Mouse (Mus musculus): Measurements from ENCODE around the gene Gramd4. TPM values are rescaled to one million over a fixed set of nuclear protein-coding genes. Genes with fewer than 3 reads are reported as not detected.

Gramd4 gene
- 41.2 and 44.4 TPM in 2 replicates for polyA plus RNA-seq (2012; ENCODE audit: low replicate concordance)

DNA sequence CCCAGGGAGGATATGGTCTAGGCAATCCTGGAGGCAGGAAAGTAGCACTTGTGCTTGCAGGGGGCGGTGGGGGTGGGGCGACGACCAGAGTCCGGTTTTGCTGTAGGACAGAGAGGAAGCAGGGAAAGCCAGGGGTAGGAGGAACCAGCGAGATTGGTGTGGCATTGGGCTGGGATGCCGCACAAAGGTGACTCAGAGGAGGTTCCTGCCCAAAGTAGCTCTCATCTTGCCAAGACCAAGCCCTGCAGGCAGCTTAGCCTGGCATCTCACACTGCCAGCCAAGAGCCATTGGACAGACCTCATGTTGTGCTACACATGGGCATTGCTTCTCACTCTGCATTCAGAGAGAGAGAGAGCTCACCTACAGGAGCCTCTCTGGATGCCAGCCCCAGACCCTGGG, at the start of gene Gramd4:
TSS of gene Gramd4 (plus strand) at position 283 of the 400 bp plus-strand sequence.

DNA sequence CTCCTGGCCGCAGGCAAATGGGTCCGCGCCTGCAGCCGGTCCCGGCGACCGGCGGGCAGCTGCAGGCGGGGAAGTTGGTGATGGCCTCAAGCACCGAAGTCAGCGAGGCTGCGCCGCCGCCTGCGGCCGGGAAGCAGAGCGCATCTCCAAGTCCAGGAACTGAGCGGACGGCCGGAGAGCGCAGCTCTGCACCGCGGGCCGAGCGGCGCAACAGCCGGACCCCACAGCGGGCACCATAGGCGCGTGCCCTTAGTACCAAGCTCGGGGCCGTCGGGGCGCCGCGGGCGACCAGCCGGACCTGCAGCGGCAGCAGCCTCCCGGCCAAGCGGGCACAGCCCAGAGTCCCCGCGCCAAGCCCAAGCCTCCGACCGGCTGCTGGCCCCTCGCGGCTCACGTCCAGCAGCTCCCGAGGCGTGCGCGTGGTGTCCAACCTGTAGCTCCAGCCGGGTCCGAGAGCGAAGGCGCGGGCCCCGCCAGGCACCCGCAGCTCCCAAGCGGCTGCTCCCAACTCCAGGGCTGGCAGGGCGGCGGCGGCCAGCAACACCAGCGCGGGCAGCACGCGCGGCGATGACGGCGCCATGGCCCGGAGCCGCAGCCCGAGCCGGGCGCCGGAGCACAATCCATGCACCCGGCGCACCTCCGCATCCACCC, 24.2 kb upstream of the Gramd4 start, which contains the start of gene Celsr1:
TSS of gene Celsr1 (minus strand) at position 587 of the 651 bp plus-strand sequence.

DNA sequence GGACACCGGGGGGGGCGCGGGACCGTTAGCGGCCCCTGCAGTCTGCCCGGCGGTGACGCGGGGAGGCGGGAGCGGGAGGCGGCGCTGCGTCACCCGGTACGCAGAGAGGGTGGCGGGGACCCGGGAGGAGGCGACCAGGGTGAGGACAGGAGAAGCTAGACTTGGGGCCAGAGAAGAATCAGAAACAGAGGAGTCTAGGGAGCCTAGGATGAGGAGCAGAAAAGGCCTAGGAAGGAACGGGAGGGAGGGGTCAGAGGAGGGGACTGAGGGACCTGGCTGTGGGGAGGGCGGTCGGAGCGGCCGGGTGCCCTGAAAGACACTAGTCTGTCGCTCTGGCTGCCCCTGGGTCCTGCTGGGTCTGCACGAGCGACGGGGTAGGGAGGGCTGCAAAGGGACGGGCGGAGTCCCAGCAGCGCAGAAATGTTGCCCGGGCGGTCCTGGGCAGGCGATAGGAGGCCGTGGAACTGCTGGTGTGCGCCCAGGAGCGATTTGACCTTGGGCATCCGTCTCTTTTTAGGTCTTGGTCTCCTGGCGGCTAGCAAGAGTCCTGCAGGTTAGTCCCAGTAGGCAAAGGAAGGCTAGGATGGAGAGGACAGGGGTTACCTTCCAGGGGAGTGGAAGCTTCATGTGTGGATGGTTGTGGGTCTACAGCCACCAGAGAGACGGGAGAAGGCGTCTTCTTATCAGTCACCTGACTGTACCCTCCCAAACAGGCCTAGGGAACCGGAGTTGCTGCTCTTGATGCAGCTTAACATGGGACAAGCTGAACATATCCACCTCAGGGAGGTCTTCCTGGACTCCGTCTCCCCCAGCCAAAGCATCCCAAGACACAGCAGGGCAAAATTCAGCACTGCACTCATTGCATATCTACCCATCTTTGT, 128.4 kb downstream of the Gramd4 start, which contains the start of gene Cerk:
TSS of gene Cerk (minus strand) at position 453 of the 881 bp plus-strand sequence.

Other genes starting within 250 kb of the Gramd4 start
- 10.1 and 21.8 TPM in 2 replicates for gene Cdpf1, start 246.0 kb upstream of the Gramd4 start, polyA plus RNA-seq (2012; ENCODE audit: low replicate concordance)
- gene Pkdrej, start 236.0 kb upstream of the Gramd4 start, polyA plus RNA-seq (2012; ENCODE audit: low replicate concordance) = 0.02 TPM in 1 of 2 replicates, not detected in the other
- gene Ttc38, start 225.4 kb upstream of the Gramd4 start, polyA plus RNA-seq (2012; ENCODE audit: low replicate concordance) = 1.4 and 3.0 TPM in 2 replicates
- gene Gtse1, start 197.9 kb upstream of the Gramd4 start, polyA plus RNA-seq (2012; ENCODE audit: low replicate concordance) = 73.5 and 114 TPM in 2 replicates
- 22.3 and 23.3 TPM in 2 replicates for gene Trmu, start 178.4 kb upstream of the Gramd4 start, polyA plus RNA-seq (2012; ENCODE audit: low replicate concordance)
- 33.1 and 56.8 TPM in 2 replicates for gene Celsr1, start 23.9 kb upstream of the Gramd4 start, polyA plus RNA-seq (2012; ENCODE audit: low replicate concordance)
- 10.9 and 12.5 TPM in 2 replicates for gene Cerk, start 128.4 kb downstream of the Gramd4 start, polyA plus RNA-seq (2012; ENCODE audit: low replicate concordance)
- 3.9 and 12.4 TPM in 2 replicates for gene Tbc1d22a, start 156.8 kb downstream of the Gramd4 start, polyA plus RNA-seq (2012; ENCODE audit: low replicate concordance)